Mouse (Mus musculus) brain, adult 2 months (tissue): ENCODE measurements around the gene Il1rn.

Experiments
- DNase-seq: peaks from one replicate; pipeline ENCODE4 v3.0.0; 2011; ENCODE audit warnings: low read depth, low spot score

Il1rn gene

GRCm38 (mm10) chr2:24336545-24336944, at the start of gene Il1rn:
Gene Il1rn (plus strand): TSS chr2:24336853.
- DNase-seq, result no peak

GRCm38 (mm10) chr2:24290896-24291295, 45.8 kb upstream of the Il1rn start, which contains the start of gene Il1f10:
Gene Il1f10 (plus strand): TSS chr2:24291196.
- no peak for DNase-seq

GRCm38 (mm10) chr2:24294616-24295015, 42.0 kb upstream of the Il1rn start:
- no peak for DNase-seq

- DNase-seq, result peak; percentile 69
Observed at GRCm38 (mm10) chr2:24296837-24297236, 39.8 kb upstream of the Il1rn start.

DNA sequence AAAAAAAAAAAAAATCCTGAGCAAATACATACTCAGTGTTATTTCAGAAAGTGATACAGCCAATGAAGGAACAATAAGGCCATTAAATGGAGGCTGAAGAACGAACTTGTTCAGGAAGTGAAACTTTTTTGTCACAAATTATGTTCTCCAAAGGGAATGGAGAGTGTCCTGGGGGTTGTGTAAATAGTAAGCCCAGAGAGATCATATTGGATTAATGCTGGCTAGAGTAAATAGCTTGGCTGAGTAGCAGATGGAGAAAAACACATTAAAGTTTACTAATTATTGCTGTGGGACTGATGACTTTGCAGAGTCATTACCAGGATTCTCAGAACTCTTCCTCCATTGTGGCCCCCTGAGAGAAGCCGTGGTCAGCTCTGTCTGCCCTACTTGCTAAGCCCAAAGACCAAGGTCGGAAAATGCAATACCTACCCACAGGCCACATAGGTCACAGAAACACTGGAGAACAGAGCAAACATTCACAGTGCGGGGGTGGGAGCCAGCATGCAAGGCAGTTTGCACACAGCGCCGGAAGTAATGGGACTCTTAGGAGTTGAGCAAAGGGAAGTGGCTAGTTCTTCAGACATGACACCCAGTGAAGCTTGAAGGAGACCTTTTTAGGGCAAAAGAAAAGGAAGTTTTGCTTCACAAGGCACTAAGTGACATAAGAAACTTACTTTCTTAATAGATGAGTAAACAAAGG, 25.2 kb upstream of the Il1rn start:
- no peak for DNase-seq

- DNase-seq, result no peak
Observed at GRCm38 (mm10) chr2:24316919-24317318, 19.7 kb upstream of the Il1rn start.

- no peak for DNase-seq
Observed at GRCm38 (mm10) chr2:24317919-24318598, 18.6 kb upstream of the Il1rn start.

DNA sequence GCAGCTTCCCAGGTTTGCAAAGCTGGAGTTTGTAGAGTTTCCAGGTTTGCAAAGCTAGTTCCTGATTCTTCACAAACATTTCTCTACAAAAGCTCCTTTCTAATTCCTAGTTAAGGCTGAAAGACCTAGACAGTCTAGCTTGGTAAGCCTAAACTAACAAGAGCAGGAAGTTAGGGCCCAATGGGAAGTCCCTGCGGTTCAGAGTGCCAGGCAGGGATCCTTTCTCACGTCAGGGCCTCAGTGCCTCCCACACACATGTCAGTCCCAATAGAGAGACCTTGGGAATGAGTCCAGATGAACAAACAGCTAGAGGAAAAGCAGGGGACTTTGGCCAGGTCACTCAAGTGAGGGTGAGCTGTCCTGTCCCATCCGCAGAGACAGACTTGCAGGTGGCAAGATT, 1.3 kb upstream of the Il1rn start:
- DNase-seq, result no peak

DNA sequence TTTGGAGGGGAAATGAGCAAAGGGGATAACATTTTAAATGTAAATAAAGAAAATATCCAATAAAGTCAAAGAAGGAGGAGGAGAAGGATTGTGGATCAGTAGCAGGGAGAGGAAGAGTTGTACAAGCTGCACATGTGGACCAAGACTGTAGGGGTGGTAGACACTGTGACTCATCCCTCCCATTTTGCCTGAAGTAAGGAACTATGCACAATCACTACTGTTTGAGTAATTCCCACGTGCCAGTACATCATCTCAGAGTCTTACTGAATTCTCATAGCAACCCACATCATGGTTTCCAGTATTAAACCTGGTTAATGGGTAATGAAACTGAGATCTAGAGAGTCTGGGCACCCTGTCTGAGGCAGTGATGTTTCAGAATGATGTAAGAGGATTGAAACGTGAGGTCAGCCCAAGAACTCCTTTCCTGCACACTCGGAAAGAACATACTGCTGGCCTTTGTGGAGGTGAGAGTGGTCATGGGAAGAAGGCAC, 4.8 kb downstream of the Il1rn start:
- peak; percentile 36 for DNase-seq

DNA sequence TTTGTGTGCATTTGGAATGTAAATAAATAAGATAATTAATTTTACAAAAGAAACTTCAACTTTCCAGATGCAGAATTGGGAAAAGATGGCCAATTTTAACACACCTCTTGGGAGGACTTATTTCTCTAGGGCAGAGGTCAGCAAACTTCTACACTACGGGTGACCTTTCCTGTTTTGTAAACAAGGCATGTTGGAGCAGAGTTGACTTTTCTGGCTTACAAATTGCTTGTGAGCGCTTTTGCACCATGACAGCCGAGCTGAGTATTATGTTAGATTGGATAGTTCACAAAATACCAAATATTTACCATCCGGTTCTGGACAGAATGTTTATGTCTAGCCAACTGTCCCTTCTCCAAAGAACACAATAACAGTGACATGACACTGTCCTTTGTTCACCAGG, 8.0 kb downstream of the Il1rn start:
- DNase-seq, result no peak

DNA sequence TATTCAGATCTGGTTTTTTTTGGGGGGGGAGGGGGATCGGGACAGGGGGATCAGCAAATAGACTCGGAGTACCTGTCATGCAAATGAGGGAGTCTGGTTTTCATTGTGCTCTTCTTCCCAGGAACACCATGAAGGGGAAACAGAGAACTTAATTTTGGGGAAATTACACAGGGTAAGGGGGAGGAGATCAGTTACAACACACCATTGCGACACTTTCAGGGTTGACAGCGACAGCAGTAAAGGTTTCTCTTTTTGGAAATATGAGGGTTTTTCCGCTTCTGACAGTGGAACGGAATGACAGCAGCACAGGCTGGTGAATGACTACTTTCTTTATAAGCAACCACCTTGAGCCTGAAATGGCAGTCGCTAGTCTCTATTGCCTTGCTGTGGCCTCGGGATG, 8.4 kb downstream of the Il1rn start:
- DNase-seq, result no peak

DNA sequence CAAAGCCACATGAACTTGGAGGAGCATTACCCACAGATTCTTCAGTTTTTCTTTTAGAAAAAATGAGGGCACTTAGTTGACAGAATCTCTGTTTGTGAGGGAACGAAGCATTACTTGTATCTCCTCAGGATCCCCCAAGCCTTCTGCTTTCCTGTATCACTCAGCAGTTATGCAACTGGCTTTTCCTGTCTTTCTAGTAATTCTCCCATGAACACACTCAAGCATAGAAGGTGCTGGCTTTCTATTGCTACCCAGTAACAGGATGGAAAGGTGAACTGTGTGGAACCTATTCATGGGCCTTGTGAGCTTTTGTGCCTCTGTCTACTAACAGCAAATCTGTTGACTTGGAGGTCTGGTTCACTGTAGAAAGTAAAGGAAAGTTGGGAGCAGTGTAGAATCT, 11.3 kb downstream of the Il1rn start:
- DNase-seq, result no peak

DNA sequence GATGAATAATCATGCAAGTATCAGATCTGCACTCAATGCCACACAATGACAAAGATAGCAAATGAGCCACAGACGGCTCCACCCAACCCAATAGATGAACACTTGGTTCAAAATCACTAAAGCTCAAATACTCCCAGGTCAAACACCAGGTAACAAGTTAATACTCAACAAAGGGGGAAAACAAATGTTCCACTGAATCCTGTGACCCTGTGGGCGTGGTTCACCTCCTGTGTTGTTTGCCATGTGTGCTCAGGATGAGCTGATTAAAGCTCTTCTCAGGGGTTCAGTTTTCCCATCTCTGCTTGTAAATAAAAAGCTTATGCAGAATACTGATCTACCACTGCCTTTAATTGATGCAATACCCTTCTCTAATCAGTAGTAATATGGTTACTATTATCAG, 14.5 kb downstream of the Il1rn start:
- DNase-seq, result no peak

DNA sequence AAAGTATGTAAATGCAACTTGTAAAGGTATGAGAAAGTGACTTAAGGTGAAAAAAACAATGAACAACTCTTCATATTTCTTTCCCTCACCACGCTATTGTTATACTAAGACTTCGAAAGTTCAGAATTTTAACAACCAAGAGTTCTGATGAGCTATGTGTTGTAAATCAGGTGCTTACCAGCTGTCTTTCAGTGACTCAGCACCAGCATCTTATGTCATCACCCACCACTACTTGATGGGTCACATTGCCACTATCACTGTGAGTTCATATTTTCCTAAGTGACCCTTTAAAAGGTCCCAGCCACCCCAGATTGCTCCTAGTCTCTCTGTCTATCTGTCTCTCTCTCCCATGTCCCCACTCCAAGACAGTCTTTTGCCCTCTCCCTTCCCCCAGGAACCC, 16.4 kb downstream of the Il1rn start:
- no peak for DNase-seq

DNA sequence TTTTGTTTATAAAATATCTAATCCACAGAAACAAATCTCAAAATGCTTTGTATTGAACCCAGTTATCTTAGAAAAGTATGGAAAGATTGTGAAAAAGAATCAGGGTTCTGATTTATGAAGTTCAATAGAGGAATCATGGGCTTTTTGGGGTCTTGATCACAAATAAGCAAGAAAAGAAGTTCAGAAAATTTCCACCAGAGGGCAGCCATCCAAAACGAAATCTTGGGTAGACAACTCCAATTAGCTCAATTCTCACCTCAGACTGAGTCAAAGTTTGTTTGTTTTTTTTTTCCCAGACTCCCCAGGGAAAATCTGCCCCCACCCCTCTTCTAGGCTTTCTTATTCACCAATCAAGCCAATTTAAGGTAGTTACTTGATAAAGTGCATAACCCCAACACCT, 21.0 kb downstream of the Il1rn start:
- DNase-seq, result peak; percentile 42

DNA sequence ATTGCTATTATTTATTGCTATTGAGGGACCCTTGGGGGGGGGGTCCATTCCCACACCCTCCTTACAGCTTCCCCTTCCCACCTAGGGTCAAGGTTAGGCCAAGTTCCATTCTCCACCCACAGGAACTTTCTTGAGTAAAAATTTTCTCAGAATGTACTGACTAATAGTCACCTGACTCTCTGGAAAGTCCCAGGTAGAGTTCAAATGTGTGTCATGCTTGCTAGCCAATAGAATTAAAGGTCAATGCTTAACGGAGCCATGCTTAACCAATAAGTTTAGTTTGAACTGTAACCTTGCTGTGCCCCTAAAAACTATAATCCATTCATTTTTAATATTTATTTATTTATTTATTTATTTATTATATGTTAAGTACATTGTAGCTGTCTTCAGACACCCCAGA, 22.7 kb downstream of the Il1rn start:
- DNase-seq, result no peak

DNA sequence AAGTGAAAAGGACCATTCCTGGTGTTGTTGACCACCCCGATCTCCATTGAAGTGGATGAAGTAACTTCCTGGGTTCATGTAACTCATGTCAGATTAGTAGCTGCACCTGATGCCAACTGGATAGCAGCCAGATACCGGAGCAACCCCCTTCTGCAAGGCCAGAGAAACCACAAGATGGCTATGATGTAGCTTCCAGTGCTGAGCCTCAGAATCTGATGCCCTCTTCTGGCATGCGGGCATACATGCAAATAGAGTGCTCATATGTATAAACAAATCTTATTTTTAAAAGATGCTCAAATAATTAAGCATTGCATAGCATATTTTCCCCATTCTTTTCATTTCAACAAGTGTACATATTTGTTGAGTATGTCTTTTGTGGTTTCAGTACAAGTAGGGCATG, 27.2 kb downstream of the Il1rn start:
- DNase-seq, result no peak

- DNase-seq, result peak; percentile 17
Observed at GRCm38 (mm10) chr2:24366214-24366975, 29.7 kb downstream of the Il1rn start.

- DNase-seq, result no peak
Observed at GRCm38 (mm10) chr2:24367030-24367894, 30.6 kb downstream of the Il1rn start, which contains the start of gene Psd4. Gene Psd4 (plus strand): TSS chr2:24367580.

GRCm38 (mm10) chr2:24367895-24368261, 31.2 kb downstream of the Il1rn start:
- DNase-seq, result no peak

GRCm38 (mm10) chr2:24378747-24379450, 42.2 kb downstream of the Il1rn start:
- DNase-seq, result no peak
